Mouse (Mus musculus): Measurements from ENCODE around the gene Gm26620. TPM values are rescaled to one million over a fixed set of nuclear protein-coding genes. Genes with fewer than 3 reads are reported as not detected.
A peak's percentile ranks its signal among the peaks of the same experiment; 100 is the strongest.

Gm26620 gene
- total and polyA plus RNA-seq, 3 experiments: 0.52 to 4.2 (median 1.9) TPM

GRCm38 (mm10) chr1:170927378-170927777 is 42.5 kb downstream of the Gm26620 start, which contains the start of gene Fcrla (continued):
- TF ChIP-seq NELFE (IDR thresholded peaks at IDR 0.05; ENCODE audit: low read depth, low read length) (no peak), POLR2A (IDR thresholded peaks at IDR 0.05; ENCODE audit: low read depth, low read length) (peak; percentile 43), SIN3A (IDR thresholded peaks at IDR 0.05; ENCODE audit: low read length) (peak; percentile 44; the same call in 1 of the 2 replicates), PAX5 (IDR thresholded peaks at IDR 0.05; ENCODE audit: low read length) (no peak), GABPA (IDR thresholded peaks at IDR 0.05; ENCODE audit: insufficient replicate concordance, low read depth, low read length) (no peak), MEF2A (IDR thresholded peaks at IDR 0.05; ENCODE audit: borderline replicate concordance, low read depth, low read length) (peak; percentile 67; the same call in 1 of the 2 replicates)

GRCm38 (mm10) chr1:170928467-170928866 is 43.6 kb downstream of the Gm26620 start:
- TF ChIP-seq JUND (conservative IDR thresholded peaks at IDR 0.05; ENCODE audit: low read depth, low read length): peak; percentile 55
- peak; percentile 25; the same call in 1 of the 2 replicates for TF ChIP-seq CHD2 (IDR thresholded peaks at IDR 0.05; ENCODE audit: low read length)
- no peak for TF ChIP-seq USF2 (conservative IDR thresholded peaks at IDR 0.05; ENCODE audit: low read depth, low read length)
- TF ChIP-seq IRF4 (IDR thresholded peaks at IDR 0.05; ENCODE audit: low read depth, low read length): peak; percentile 44; the same call in 1 of the 2 replicates
- TF ChIP-seq RCOR1 (conservative IDR thresholded peaks at IDR 0.05; ENCODE audit: low read depth, low read length): no peak
- TF ChIP-seq NELFE (IDR thresholded peaks at IDR 0.05; ENCODE audit: low read depth, low read length): no peak
- peak; percentile 65; the same call in 1 of the 2 replicates for TF ChIP-seq TCF12 (IDR thresholded peaks at IDR 0.05; ENCODE audit: low read depth, low read length)
- peak; percentile 61; the same call in 1 of the 2 replicates for TF ChIP-seq MYC (IDR thresholded peaks at IDR 0.05; ENCODE audit: low read depth, low read length)
- peak; percentile 87 for TF ChIP-seq ETS1 (conservative IDR thresholded peaks at IDR 0.05; ENCODE audit: low read depth, low read length)
- TF ChIP-seq EP300 (IDR thresholded peaks at IDR 0.05; ENCODE audit: low read length): peak; percentile 61
- TF ChIP-seq SIN3A (IDR thresholded peaks at IDR 0.05; ENCODE audit: low read length): no peak
- 0 out of 2 replicates have a peak, but pooled peaks have one; percentile 51 for TF ChIP-seq TBP (conservative IDR thresholded peaks at IDR 0.05; ENCODE audit: low read depth, low read length)
- no peak for TF ChIP-seq ZC3H11A (IDR thresholded peaks at IDR 0.05; ENCODE audit: low read depth, low read length)
- TF ChIP-seq ZMIZ1 (IDR thresholded peaks at IDR 0.05; ENCODE audit: low read depth, low read length): no peak
- TF ChIP-seq BHLHE40 (IDR thresholded peaks at IDR 0.05; ENCODE audit: low read depth, low read length): peak; percentile 39; the same call in 1 of the 2 replicates
- peak; percentile 14; the same call in 1 of the 2 replicates for TF ChIP-seq MEF2A (IDR thresholded peaks at IDR 0.05; ENCODE audit: borderline replicate concordance, low read depth, low read length)
- Histone ChIP-seq H3K4me3 (replicated peaks in 1 of 3; ENCODE audit: low read depth in 2 of 3, low read length in 2 of 3, poor library complexity in 1 of 3) (no peak overlapping the region), H3K36me3 (replicated peaks in 1 of 2; ENCODE audit: control insufficient read depth in 1 of 2, insufficient read depth in 1 of 2, low read length in 1 of 2) (no peaks in the 10 kb centered on the region), H3K9me3 (replicated peaks; ENCODE audit: low read length) (no peaks in the 10 kb centered on the region), H3K4me1 (ENCODE audit: control insufficient read depth in 1 of 2, insufficient read depth in 2 of 2) (peaks cover 16 to 79% of the 10 kb centered on the region in 2 experiments), H3K79me2 (replicated peaks; ENCODE audit: control insufficient read depth, extremely low read depth, insufficient read depth, poor library complexity, severe bottlenecking) (no peaks in the 10 kb centered on the region; the same call in 1 of the 2 replicates), H3K4me2 (ENCODE audit: insufficient read depth, low read depth, poor library complexity, severe bottlenecking) (peak overlapping the region; percentile 83), H3K27ac (ENCODE audit: insufficient read depth, low read depth) (peak overlapping the region; percentile 80), H3K27me3 (replicated peaks) (no peaks in the 10 kb centered on the region), H3K9ac (ENCODE audit: insufficient read depth, low read depth) (peak overlapping the region; percentile 4)
- in situ Hi-C loops (cut with MboI; ENCODE audit: low pct_ligation_motif_present, low pct_unique_long_range_greater_than_20kb, low sequenced_read_pairs) (no loop called here), dilution Hi-C loops (cut with MboI; ENCODE audit: extremely low pct_ligation_motif_present, extremely low pct_unique_long_range_greater_than_20kb, low sequenced_read_pairs) (no loop called here)
- DNase-seq (ENCODE audit: extremely low read depth): peak; percentile 75

Measured in CH12.LX (cell line).